Mouse (Mus musculus): ENCODE measurements around the gene Inafm1.
"Not testable (repeated sequence)": the region's sequence is repeated elsewhere in the genome, so short reads cannot be mapped to it uniquely, and the experiment has no call there.

The Inafm1 gene

GRCm38 (mm10) chr7:16263015-16263787 is 10.2 kb downstream of the Inafm1 start:
- DNase-seq (ENCODE audit: low spot score in 2 of 2), result peak in 1 of 2 experiments; percentile 87

- no peak for DNase-seq (ENCODE audit: low spot score in 2 of 2)
Observed at GRCm38 (mm10) chr7:16261097-16261496, 12.3 kb downstream of the Inafm1 start.

GRCm38 (mm10) chr7:16259110-16259590 is 14.3 kb downstream of the Inafm1 start, which contains the start of gene C5ar1:
Gene C5ar1 (minus strand): TSS chr7:16259540.
- no peak for DNase-seq (ENCODE audit: low spot score in 2 of 2)

- DNase-seq (ENCODE audit: low spot score in 2 of 2), result no peak
Observed at GRCm38 (mm10) chr7:16257830-16258229, 15.6 kb downstream of the Inafm1 start.

- DNase-seq (ENCODE audit: low spot score in 2 of 2), result not testable (repeated sequence)
Observed at GRCm38 (mm10) chr7:16255963-16256362, 17.5 kb downstream of the Inafm1 start.

GRCm38 (mm10) chr7:16254195-16254594 is 19.2 kb downstream of the Inafm1 start:
- DNase-seq (ENCODE audit: low spot score in 2 of 2), result no peak

- no peak for DNase-seq (ENCODE audit: low spot score in 2 of 2)
Observed at GRCm38 (mm10) chr7:16250687-16251086, 22.7 kb downstream of the Inafm1 start.

- no peak for DNase-seq (ENCODE audit: low spot score in 2 of 2)
Observed at GRCm38 (mm10) chr7:16245958-16246357, 27.5 kb downstream of the Inafm1 start.

GRCm38 (mm10) chr7:16244067-16244466 is 29.4 kb downstream of the Inafm1 start, which contains the start of gene C5ar2:
Gene C5ar2 (minus strand): TSS chr7:16244154.
- DNase-seq (ENCODE audit: low spot score in 2 of 2), result peak in 1 of 2 experiments; percentile 23

- no peak for DNase-seq (ENCODE audit: low spot score in 2 of 2)
Observed at GRCm38 (mm10) chr7:16242198-16242597, 31.2 kb downstream of the Inafm1 start.

GRCm38 (mm10) chr7:16241787-16242186 is 31.6 kb downstream of the Inafm1 start:
- no peak for DNase-seq (ENCODE audit: low spot score in 2 of 2)

GRCm38 (mm10) chr7:16240978-16241303 is 32.5 kb downstream of the Inafm1 start:
- DNase-seq (ENCODE audit: low spot score in 2 of 2), result no peak

GRCm38 (mm10) chr7:16240281-16240977 is 33.0 kb downstream of the Inafm1 start:
- no peak for DNase-seq (ENCODE audit: low spot score in 2 of 2)

- DNase-seq (ENCODE audit: low spot score in 2 of 2), result no peak
Observed at GRCm38 (mm10) chr7:16239554-16239997, 33.8 kb downstream of the Inafm1 start.

GRCm38 (mm10) chr7:16229869-16230268 is 43.5 kb downstream of the Inafm1 start:
- DNase-seq (ENCODE audit: low spot score in 2 of 2), result no peak

All from left cerebral cortex, adult 9 months (tissue).